In the genomic region with DNA sequence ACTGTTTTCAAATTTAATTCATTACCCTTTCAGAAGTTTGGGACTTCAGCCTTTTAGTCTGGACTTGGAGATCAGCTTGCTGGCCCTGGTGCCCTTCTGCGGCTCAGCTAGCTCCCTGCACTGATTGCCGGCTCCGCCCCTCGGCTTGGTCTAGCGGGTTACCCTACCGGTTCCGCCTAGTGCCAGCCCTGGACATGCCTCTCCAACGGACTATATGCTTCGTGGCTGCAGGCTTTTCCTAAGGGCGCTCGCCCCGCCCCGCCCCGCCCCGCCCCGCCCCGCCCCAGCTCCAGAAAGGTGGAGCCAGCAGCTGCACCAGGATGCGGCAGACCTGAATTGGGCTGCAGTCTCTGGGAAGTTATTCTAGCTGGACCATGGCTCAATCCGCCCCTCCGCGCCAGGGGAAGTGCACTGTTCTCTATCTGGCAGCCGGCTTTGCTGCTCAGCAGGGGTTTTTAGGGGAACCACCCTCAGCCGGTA, we compare ENCODE assay signal across 8 mouse cellular contexts. TPM values are rescaled to one million over a fixed set of nuclear protein-coding genes. Genes with fewer than 3 reads are reported as not detected.
DNase-seq lines count a peak whose midpoint lies in the region; ATAC-seq lines count a peak whose summit lies in the region.

No protein-coding gene starts in this region.

- WGBS in hindbrain, embryonic 13.5 days: under 1% methylated on average over 23 of the region's 23 CpGs

- H3K4me2 ChIP-seq in hindbrain, embryonic 13.5 days: peak overlapping the region; percentile 56

- H3K9me3 ChIP-seq in hindbrain, embryonic 13.5 days: no peaks in the 10 kb centered on the region
- H3K9me3 ChIP-seq in megakaryocyte, embryonic 14.5 days: no peaks in the 10 kb centered on the region

- peaks cover 9% of the 10 kb centered on the region for H3K4me1 ChIP-seq in hindbrain, embryonic 13.5 days (replicated peaks)
- H3K4me1 ChIP-seq in megakaryocyte, embryonic 14.5 days: peaks cover 20% of the 10 kb centered on the region

- no peak for ATAC-seq in hindbrain, embryonic 13.5 days (ENCODE audit: low FRiP score)

- H3K27me3 ChIP-seq in hindbrain, embryonic 13.5 days: no peaks in the 10 kb centered on the region
- H3K27me3 ChIP-seq in megakaryocyte, embryonic 14.5 days (replicated peaks): no peaks in the 10 kb centered on the region

- peak; percentile 95 to 96 for DNase-seq in adrenal gland, adult (ENCODE audit: inconsistent age in 2 of 2, low spot score in 1 of 2)
- peak; percentile 79 to 83 for DNase-seq in cerebellum, postnatal 14 days
- DNase-seq in frontal cortex, postnatal 25 days (ENCODE audit: low spot score in 2 of 2): peak; percentile 20 to 22
- DNase-seq in left cerebral cortex, adult 8-10 months (ENCODE audit: low spot score in 2 of 2): peak; percentile 43 to 52
- peak; percentile 61 for DNase-seq in right cerebral cortex, postnatal 14 days
- DNase-seq in T-cell, adult 2 months (ENCODE audit: low spot score): no peak

- H3K4me3 ChIP-seq in hindbrain, embryonic 13.5 days: peak overlapping the region; percentile 30
- peak overlapping the region; percentile 88 for H3K4me3 ChIP-seq in megakaryocyte, embryonic 14.5 days (replicated peaks)

- peak overlapping the region; percentile 73; the same call in 1 of the 2 replicates for H3K27ac ChIP-seq in hindbrain, embryonic 13.5 days

- no peaks in the 10 kb centered on the region for H3K36me3 ChIP-seq in hindbrain, embryonic 13.5 days
- H3K36me3 ChIP-seq in megakaryocyte, embryonic 14.5 days (replicated peaks; ENCODE audit: low read length): no peaks in the 10 kb centered on the region

- H3K9ac ChIP-seq in hindbrain, embryonic 13.5 days: peak overlapping the region; percentile 66

RNA-seq across cellular contexts. Expression of a gene that starts 4.7 kb away (rescaled TPM):
- 118 and 120 TPM in 2 replicates for polyA plus RNA-seq in hindbrain, embryonic 13.5 days (2015; fragmentation: Nextera tagmentation; extraction: Ambion mirVana)
- 10 to 100 TPM; 77.6 to 99.8 (median 84.1) TPM for total RNA-seq in left cerebral cortex, adult 8-10 months (2022)
- 19.3 and 43.5 TPM in 2 replicates for polyA plus RNA-seq in megakaryocyte, embryonic 14.5 days (2012; ENCODE audit: insufficient read depth, low replicate concordance)

RNA-seq across cellular contexts. Expression of a gene that starts 7.2 kb away (rescaled TPM):
- 63.7 and 64.5 TPM in 2 replicates for polyA plus RNA-seq in hindbrain, embryonic 13.5 days (2015; fragmentation: Nextera tagmentation; extraction: Ambion mirVana)
- total RNA-seq in left cerebral cortex, adult 8-10 months (2022): 10 to 100 TPM; 64.2 to 70.0 (median 67.1) TPM
- polyA plus RNA-seq in megakaryocyte, embryonic 14.5 days (2012; ENCODE audit: insufficient read depth, low replicate concordance): 94.0 and 146 TPM in 2 replicates

RNA-seq across cellular contexts. Expression of a gene that starts 19.5 kb away (rescaled TPM):
- 1.5 and 4.1 TPM in 2 replicates for polyA plus RNA-seq in hindbrain, embryonic 13.5 days (2015; fragmentation: Nextera tagmentation; extraction: Ambion mirVana)
- 1 to 10 TPM in 3 of 4 experiments, under 1 TPM in 1; 0.95 to 9.4 (median 5.3) TPM for total RNA-seq in left cerebral cortex, adult 8-10 months (2022)
- 1.1 and 1.4 TPM in 2 replicates for polyA plus RNA-seq in megakaryocyte, embryonic 14.5 days (2012; ENCODE audit: insufficient read depth, low replicate concordance)

RNA-seq across cellular contexts. Expression of a gene that starts 20.8 kb away (rescaled TPM):
- 61.6 and 65.4 TPM in 2 replicates for polyA plus RNA-seq in hindbrain, embryonic 13.5 days (2015; fragmentation: Nextera tagmentation; extraction: Ambion mirVana)
- 100 to 1,000 TPM in 3 of 4 experiments, 10 to 100 TPM in 1; 98.1 to 122 (median 112) TPM for total RNA-seq in left cerebral cortex, adult 8-10 months (2022)
- 956 and 1,090 TPM in 2 replicates for polyA plus RNA-seq in megakaryocyte, embryonic 14.5 days (2012; ENCODE audit: insufficient read depth, low replicate concordance)

RNA-seq across cellular contexts. Expression of a gene that starts 53.9 kb away (rescaled TPM):
- polyA plus RNA-seq in hindbrain, embryonic 13.5 days (2015; fragmentation: Nextera tagmentation; extraction: Ambion mirVana): 24.3 and 26.8 TPM in 2 replicates
- total RNA-seq in left cerebral cortex, adult 8-10 months (2022): 10 to 100 TPM; 12.0 to 16.0 (median 13.7) TPM
- 97.9 and 143 TPM in 2 replicates for polyA plus RNA-seq in megakaryocyte, embryonic 14.5 days (2012; ENCODE audit: insufficient read depth, low replicate concordance)
